In the genomic region with DNA sequence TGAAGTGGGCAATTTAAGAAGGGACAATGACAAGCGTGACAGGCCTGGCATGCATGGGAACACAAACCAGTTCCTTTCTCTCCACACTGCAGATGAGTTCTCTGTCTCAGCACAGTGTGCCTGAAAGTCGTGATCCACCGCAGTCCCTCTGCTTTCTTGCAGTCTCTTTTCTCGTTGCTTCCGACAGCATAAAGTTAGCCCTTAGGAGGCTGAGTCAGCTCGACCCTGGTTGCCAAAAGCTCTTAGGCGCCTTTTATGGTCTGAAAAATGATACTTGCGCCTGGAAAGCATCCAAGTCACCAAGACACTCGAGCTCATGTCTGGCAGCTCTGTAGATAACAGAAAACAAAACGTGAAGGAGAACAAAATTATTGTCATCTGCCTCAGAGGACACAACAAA, we compare ENCODE assay signal across 11 mouse cellular contexts. TPM values are rescaled to one million over a fixed set of nuclear protein-coding genes. Genes with fewer than 3 reads are reported as not detected.
DNase-seq lines count a peak whose midpoint lies in the region; ATAC-seq and TF ChIP-seq lines count a peak whose summit lies in the region.
"Had no signal": no experiment of that assay in that cellular context is flagged by ENCODE, and none has a peak within 500 bp of the region (broad histone marks: within the 10 kb centered on the region; RNA-seq: fewer than 3 reads in every experiment).

No protein-coding gene starts in this region.

- H3K4me1 ChIP-seq in intestine, embryonic 16.5 days (ENCODE audit: control insufficient read depth, insufficient read depth, low read length) = peaks cover 7% of the 10 kb centered on the region
- no peaks in the 10 kb centered on the region for H3K4me1 ChIP-seq in intestine, postnatal 0 days (replicated peaks; ENCODE audit: control insufficient read depth, insufficient read depth, low read length)
- no peaks in the 10 kb centered on the region for H3K4me1 ChIP-seq in lung, postnatal 0 days (ENCODE audit: insufficient read depth, low read depth, low read length)

- no peak overlapping the region for H3K9ac ChIP-seq in intestine, embryonic 16.5 days (ENCODE audit: low read depth, low read length)
- no peak overlapping the region for H3K9ac ChIP-seq in intestine, postnatal 0 days (ENCODE audit: low read depth, low read length)
- H3K9ac ChIP-seq in lung, postnatal 0 days (replicated peaks; ENCODE audit: low read depth) = no peak overlapping the region
- H3K9ac ChIP-seq: liver, embryonic 15.5 days had no signal

- 37% methylated on average over 10 of the region's 10 CpGs for WGBS in intestine, embryonic 16.5 days
- 45% methylated on average over 10 of the region's 10 CpGs for WGBS in intestine, postnatal 0 days
- WGBS in lung, postnatal 0 days = 29% methylated on average over 10 of the region's 10 CpGs

- no peak overlapping the region for H3K4me3 ChIP-seq in intestine, embryonic 16.5 days (ENCODE audit: low read length)
- no peak overlapping the region for H3K4me3 ChIP-seq in intestine, postnatal 0 days (ENCODE audit: low read depth, low read length)
- no peak overlapping the region for H3K4me3 ChIP-seq in lung, postnatal 0 days (ENCODE audit: low read depth, low read length)
- H3K4me3 ChIP-seq: hindbrain, embryonic 10.5 days; liver, embryonic 15.5 days had no signal

- H3K27me3 ChIP-seq in intestine, embryonic 16.5 days (replicated peaks; ENCODE audit: control insufficient read depth, insufficient read depth, low read length) = no peaks in the 10 kb centered on the region
- H3K27me3 ChIP-seq in intestine, postnatal 0 days (replicated peaks; ENCODE audit: control insufficient read depth, insufficient read depth, low read length) = no peaks in the 10 kb centered on the region
- H3K27me3 ChIP-seq in lung, postnatal 0 days (replicated peaks; ENCODE audit: insufficient read depth, low read length) = no peaks in the 10 kb centered on the region
- H3K27me3 ChIP-seq: CH12.LX; liver, embryonic 15.5 days had no signal

- no peaks in the 10 kb centered on the region for H3K36me3 ChIP-seq in intestine, embryonic 16.5 days (ENCODE audit: control insufficient read depth, insufficient read depth, low read length)
- H3K36me3 ChIP-seq in intestine, postnatal 0 days (ENCODE audit: control insufficient read depth, insufficient read depth) = no peaks in the 10 kb centered on the region
- no peaks in the 10 kb centered on the region for H3K36me3 ChIP-seq in lung, postnatal 0 days (ENCODE audit: insufficient read depth, low read length)
- H3K36me3 ChIP-seq: hindbrain, embryonic 10.5 days; liver, embryonic 15.5 days had no signal

- no peak overlapping the region for H3K4me2 ChIP-seq in intestine, embryonic 16.5 days (ENCODE audit: low read depth, low read length)
- H3K4me2 ChIP-seq in intestine, postnatal 0 days (replicated peaks; ENCODE audit: low read depth) = no peak overlapping the region
- H3K4me2 ChIP-seq in lung, postnatal 0 days (replicated peaks; ENCODE audit: low read depth, low read length) = no peak overlapping the region
- H3K4me2 ChIP-seq: liver, embryonic 15.5 days had no signal

- TF ChIP-seq CTCF in intestine, postnatal 0 days (IDR thresholded peaks at IDR 0.05; ENCODE audit: low read depth) = no peak
- TF ChIP-seq CTCF in lung, postnatal 0 days (IDR thresholded peaks at IDR 0.05) = no peak

- H3K27ac ChIP-seq in intestine, embryonic 16.5 days (ENCODE audit: low read length) = 0 out of 2 replicates have a peak overlapping the region, but pooled peaks have one; percentile 17
- H3K27ac ChIP-seq in intestine, postnatal 0 days (ENCODE audit: low read depth, low read length) = no peak overlapping the region
- H3K27ac ChIP-seq in lung, postnatal 0 days (ENCODE audit: low read length) = peak overlapping the region; percentile 51; the same call in 1 of the 2 replicates
- H3K27ac ChIP-seq: hindbrain, embryonic 10.5 days; liver, embryonic 15.5 days had no signal

- no peak for TF ChIP-seq EP300 in lung, postnatal 0 days (IDR thresholded peaks at IDR 0.05)

- no peaks in the 10 kb centered on the region for H3K9me3 ChIP-seq in intestine, embryonic 16.5 days (ENCODE audit: control insufficient read depth, low read length)
- no peaks in the 10 kb centered on the region for H3K9me3 ChIP-seq in intestine, postnatal 0 days (ENCODE audit: control insufficient read depth)
- no peaks in the 10 kb centered on the region for H3K9me3 ChIP-seq in lung, postnatal 0 days (ENCODE audit: low read length)
- H3K9me3 ChIP-seq: hindbrain, embryonic 10.5 days; liver, embryonic 15.5 days had no signal

- ATAC-seq in intestine, embryonic 16.5 days = no peak
- ATAC-seq in intestine, postnatal 0 days = no peak
- peak; percentile 75 for ATAC-seq in lung, postnatal 0 days
- no peak for ATAC-seq in frontal cortex, adult (ENCODE audit: low TSS enrichment)

- DNase-seq in adrenal gland, adult 2 months = peak; percentile 74
- DNase-seq in heart, adult 18-20 months = peak; percentile 70 to 72
- DNase-seq in lung, postnatal 0 days (ENCODE audit: low spot score) = peak; percentile 82
- DNase-seq in cerebellum, postnatal 36 days = no peak
- no peak for DNase-seq in kidney, postnatal 10 days

RNA-seq across cellular contexts. Expression of a gene that starts 47.1 kb away (rescaled TPM):
- polyA plus RNA-seq in intestine, embryonic 16.5 days (2015; fragmentation: Nextera tagmentation; extraction: Ambion mirVana) = 31.9 and 32.8 TPM in 2 replicates
- 8.8 and 11.4 TPM in 2 replicates for polyA plus RNA-seq in intestine, postnatal 0 days (2015; fragmentation: Nextera tagmentation; extraction: Ambion mirVana)
- 1 to 10 TPM; 4.3 to 7.2 TPM for total RNA-seq in adrenal gland, adult 2 months (2021)
- polyA plus RNA-seq in adrenal gland, adult 2 months (2012; rRNA removed) = 0.90 and 1.8 TPM in 2 replicates
- total RNA-seq in heart, adult 18-20 months (2021) = 1 to 10 TPM; 3.7 to 5.0 TPM
- 15.6 and 23.9 TPM in 2 replicates for polyA plus RNA-seq in lung, postnatal 0 days (2015; fragmentation: Nextera tagmentation; extraction: Ambion mirVana)

Comparison
In these comparisons a context has a peak if more than half of its experiments do, and no peak if none do; other contexts are left out.
1. DNase-seq: peak in adrenal gland, adult 2 months (single experiment), heart, adult 18-20 months (2 of 2) and lung, postnatal 0 days (single experiment); none in cerebellum, postnatal 36 days (0 of 2) and kidney, postnatal 10 days (single experiment).